Mouse (Mus musculus) spleen, adult 2 months (tissue): ENCODE results near the gene Ccdc162. TPM values are rescaled to one million over a fixed set of nuclear protein-coding genes. Genes with fewer than 3 reads are reported as not detected.

Source experiments
- DNase-seq, 2 experiments: peaks; one replicate each; pipeline versions ENCODE4 v3.0.0 to v3.0.0-alpha.2; 2012 to 2021; ENCODE audit warnings: low spot score in 2 of 2, low read depth in 1 of 2
- H3K27ac ChIP-seq: fragments of 200-500 bp; 2 replicates; pipeline ENCODE4 v1.5.1; 2012; ENCODE audit warnings: low read length, inconsistent platforms; ENCODE audit not compliant: insufficient read depth
- H3K27me3 ChIP-seq: fragments of 200-500 bp; 2 replicates; pipeline ENCODE4 v1.6.1; 2012; ENCODE audit warnings: mild to moderate bottlenecking, moderate library complexity, low read length, inconsistent platforms; ENCODE audit not compliant: control insufficient read depth, insufficient read depth
- H3K36me3 ChIP-seq: fragments of 200-500 bp; 2 replicates; pipeline ENCODE4 v1.6.1; 2012; ENCODE audit warnings: mild to moderate bottlenecking, low read length, inconsistent platforms; ENCODE audit not compliant: control insufficient read depth, insufficient read depth
- H3K4me1 ChIP-seq: fragments of 200-500 bp; 2 replicates; pipeline ENCODE4 v1.6.1; 2011; ENCODE audit warnings: inconsistent platforms; ENCODE audit not compliant: control insufficient read depth, insufficient read depth, insufficient read length
- H3K4me3 ChIP-seq: fragments of 200-500 bp; 2 replicates; pipeline ENCODE4 v1.5.1; 2011; ENCODE audit warnings: mild to moderate bottlenecking, inconsistent platforms; ENCODE audit not compliant: insufficient read depth, insufficient read length; ENCODE audit errors: extremely low read depth
- CTCF ChIP-seq: fragments of 200-500 bp; IDR thresholded peaks from 2 replicates; pipeline ENCODE4 v1.5.1; 2011; ENCODE audit warnings: mild to moderate bottlenecking, inconsistent platforms; ENCODE audit not compliant: insufficient read depth, insufficient read length, insufficient replicate concordance; ENCODE audit errors: extremely low read depth
- POLR2A ChIP-seq: fragments of 200-500 bp; IDR thresholded peaks from 2 replicates; pipeline ENCODE4 v1.6.1; 2011; ENCODE audit warnings: low read depth, low read length, inconsistent platforms
- WGBS: fragments of 180-500 bp; shearing (Covaris S2); methylation state at CpG from one replicate; pipeline ENCODE4 v1.1.7; 2018; 5-methylcytosine and 5-hydroxymethylcytosine counted together
- polyA plus RNA-seq: library from polyadenylated mRNA; depleted of rRNA; stranded (reverse); fragments of >200 nt; gene quantifications from 2 replicates; pipeline ENCODE4 v1.2.3, GENCODE M21; 2012

Gene Ccdc162
- polyA plus RNA-seq, 1 experiment, result 0.41 TPM

DNA sequence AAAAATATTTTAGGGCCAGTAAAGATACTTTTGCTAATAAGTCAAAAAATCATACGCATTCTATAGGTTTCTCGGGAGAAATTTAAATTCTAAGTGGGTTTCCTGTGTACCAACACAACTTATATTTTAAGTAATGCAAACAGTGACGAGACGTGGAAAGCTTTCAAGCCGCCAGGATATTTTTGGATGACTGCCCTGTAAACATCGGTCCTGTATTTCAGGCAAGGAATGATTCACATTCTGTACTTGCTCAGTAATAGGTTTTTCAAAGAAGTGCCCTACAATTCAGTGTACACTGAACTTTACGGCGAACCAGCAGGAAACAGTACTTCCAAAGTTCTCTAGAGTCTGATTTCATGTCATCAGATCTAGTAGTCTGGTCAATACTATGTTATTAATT, 5.7 kb downstream of the Ccdc162 start:
- Histone ChIP-seq H3K27ac (no peak overlapping the region), H3K27me3 (no peaks in the 10 kb centered on the region), H3K4me1 (no peaks in the 10 kb centered on the region; the same call in 1 of the 2 replicates), H3K36me3 (no peaks in the 10 kb centered on the region), H3K4me3 (no peak overlapping the region)
- 91% methylated on average over 8 of the region's 8 CpGs for WGBS
- DNase-seq, result no peak
- no peak for TF ChIP-seq CTCF
- no peak for TF ChIP-seq POLR2A

DNA sequence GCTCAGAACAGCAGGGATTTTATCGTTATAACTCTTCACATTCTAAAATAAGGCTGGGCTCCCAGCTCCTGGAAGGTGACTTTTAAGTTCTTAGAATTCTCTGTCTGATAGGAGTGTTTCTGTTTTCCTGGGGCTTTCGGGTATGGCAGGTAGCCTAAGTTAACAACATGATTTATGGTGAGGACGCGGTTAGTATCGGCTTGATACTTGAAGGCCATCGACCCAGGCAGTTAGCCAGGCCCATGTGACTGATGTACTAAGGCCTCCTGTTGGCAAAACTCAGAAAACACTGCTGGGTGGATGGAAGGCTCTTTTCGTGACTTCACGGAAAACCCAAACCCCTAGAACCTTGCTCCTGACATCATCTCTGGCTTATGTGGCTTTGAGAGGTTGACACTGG, 7.1 kb downstream of the Ccdc162 start:
- Histone ChIP-seq H3K4me1 (no peaks in the 10 kb centered on the region; the same call in 1 of the 2 replicates), H3K27ac (no peak overlapping the region), H3K4me3 (no peak overlapping the region), H3K36me3 (no peaks in the 10 kb centered on the region), H3K27me3 (no peaks in the 10 kb centered on the region)
- WGBS, result 84% methylated on average over 8 of the region's 8 CpGs
- TF ChIP-seq POLR2A, result no peak
- DNase-seq, result no peak

GRCm38 (mm10) chr10:41699669-41700068, 16.8 kb downstream of the Ccdc162 start:
- Histone ChIP-seq H3K4me1 (no peaks in the 10 kb centered on the region), H3K27me3 (no peaks in the 10 kb centered on the region), H3K36me3 (no peaks in the 10 kb centered on the region), H3K4me3 (no peak overlapping the region), H3K27ac (no peak overlapping the region)
- WGBS, result 86% methylated on average over 5 of the region's 5 CpGs
- no peak for DNase-seq
- TF ChIP-seq POLR2A (no peak), CTCF (no peak)

- no peaks in the 10 kb centered on the region for H3K36me3 ChIP-seq
- no peak for DNase-seq
- no peak overlapping the region for H3K27ac ChIP-seq
- H3K27me3 ChIP-seq, result no peaks in the 10 kb centered on the region
- WGBS, result 83% methylated on average over 11 of the region's 11 CpGs
- TF ChIP-seq POLR2A (no peak), CTCF (no peak)
- no peak overlapping the region for H3K4me3 ChIP-seq
- no peaks in the 10 kb centered on the region for H3K4me1 ChIP-seq
These were observed 19.4 kb downstream of the Ccdc162 start for GRCm38 (mm10) chr10:41697040-41697439.

GRCm38 (mm10) chr10:41690978-41691377, 25.5 kb downstream of the Ccdc162 start:
- no peak for DNase-seq
- Histone ChIP-seq H3K4me3 (no peak overlapping the region), H3K27ac (no peak overlapping the region), H3K36me3 (no peaks in the 10 kb centered on the region), H3K4me1 (peaks cover 3% of the 10 kb centered on the region; the same call in 1 of the 2 replicates), H3K27me3 (no peaks in the 10 kb centered on the region)
- WGBS, result 87% methylated on average over 4 of the region's 4 CpGs
- TF ChIP-seq CTCF (no peak), POLR2A (no peak)

- Histone ChIP-seq H3K36me3 (no peaks in the 10 kb centered on the region), H3K4me1 (peaks cover 3% of the 10 kb centered on the region; the same call in 1 of the 2 replicates), H3K27ac (no peak overlapping the region), H3K27me3 (no peaks in the 10 kb centered on the region), H3K4me3 (0 out of 2 replicates have a peak overlapping the region, but pooled peaks have one; percentile 21)
- peak; percentile 52 to 70 for DNase-seq
- 21% methylated on average over 24 of the region's 24 CpGs for WGBS
- TF ChIP-seq CTCF (peak; percentile 78; the same call in 1 of the 2 replicates), POLR2A (no peak)
These were observed 26.2 kb downstream of the Ccdc162 start for GRCm38 (mm10) chr10:41689941-41690887.

- DNase-seq, result no peak
- no peaks in the 10 kb centered on the region for H3K36me3 ChIP-seq
- H3K4me3 ChIP-seq, result no peak overlapping the region
These were observed 31.9 kb downstream of the Ccdc162 start for GRCm38 (mm10) chr10:41684548-41684996.

More at GRCm38 (mm10) chr10:41684548-41684996, 31.9 kb downstream of the Ccdc162 start:
- 4% methylated on average over 21 of the region's 21 CpGs for WGBS
- H3K27me3 ChIP-seq, result 0 out of 2 replicates have a peak, but pooled peaks cover 2% of the 10 kb centered on the region
- TF ChIP-seq POLR2A (no peak), CTCF (no peak)
- no peaks in the 10 kb centered on the region for H3K4me1 ChIP-seq
- H3K27ac ChIP-seq, result no peak overlapping the region
